Mouse (Mus musculus) cerebellum, adult (tissue): ENCODE data around the gene Agtrap.
"Not testable (repeated sequence)": the region's sequence is repeated elsewhere in the genome, so short reads cannot be mapped to it uniquely, and the experiment has no call there.

ENCODE experiments used
- ATAC-seq: cut with Nextera tagmentation; 2 replicates; pipeline ENCODE4 v1.9.2; 2017; ENCODE audit warnings: mild to moderate bottlenecking, moderate library complexity, mixed read lengths; ENCODE audit not compliant: insufficient number of reproducible peaks, low FRiP score, low TSS enrichment

Gene Agtrap

GRCm38 (mm10) chr4:148087907-148088527, at the start of gene Agtrap:
Gene Agtrap (minus strand): TSS chr4:148088031.
- ATAC-seq = peak; percentile 81

- ATAC-seq = no peak
These were observed 49.7 kb upstream of the Agtrap start for GRCm38 (mm10) chr4:148137503-148137902.

GRCm38 (mm10) chr4:148134988-148135387, 47.2 kb upstream of the Agtrap start:
- ATAC-seq = no peak

GRCm38 (mm10) chr4:148131497-148132081, 43.8 kb upstream of the Agtrap start:
- no peak for ATAC-seq

DNA sequence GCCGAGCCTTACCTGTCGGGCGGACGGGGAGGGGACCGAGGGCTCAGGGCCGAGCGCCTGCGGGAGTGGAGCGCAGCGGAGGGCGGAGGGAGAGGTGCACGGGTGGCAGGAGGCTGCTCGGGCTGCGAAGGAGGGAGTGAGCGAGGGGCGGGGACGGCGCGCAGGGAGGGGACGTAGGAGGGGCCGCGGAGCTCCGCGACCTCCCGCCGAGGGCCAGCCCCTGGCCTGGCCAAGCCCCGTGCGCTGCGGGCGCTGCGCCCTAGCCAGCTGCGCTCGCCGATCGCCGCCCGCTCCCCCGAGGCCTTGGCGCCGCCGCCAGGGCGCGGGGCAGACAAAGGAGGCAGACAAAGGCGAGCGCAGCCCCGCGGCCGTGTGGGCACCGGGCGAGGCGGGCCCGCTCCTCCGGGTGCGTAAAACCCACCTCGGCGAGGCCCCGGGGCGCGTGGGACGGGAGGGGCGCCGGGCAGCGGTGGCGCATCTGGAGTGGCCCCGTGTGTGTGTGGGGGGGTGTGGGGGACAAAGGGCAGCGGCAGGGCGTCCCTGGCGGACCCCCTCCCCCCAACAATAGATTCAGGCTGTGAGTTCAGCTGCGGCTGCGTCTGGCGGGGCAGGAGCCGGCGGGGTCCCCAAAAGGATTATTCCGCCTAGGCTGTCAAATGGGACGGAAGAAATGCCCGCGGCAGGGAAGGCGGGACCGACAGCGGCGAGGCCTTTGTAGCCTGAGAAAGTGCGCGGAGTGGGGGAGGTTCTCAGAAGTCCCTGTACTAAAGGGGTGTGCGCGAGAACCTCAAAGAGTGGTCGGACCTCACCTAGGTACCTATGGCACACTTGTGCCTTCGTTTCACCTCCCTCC, 43.0 kb upstream of the Agtrap start, which contains the start of gene Draxin:
Gene Draxin, minus strand, starts transcription at position 138 of the 853 bp plus-strand sequence.
- ATAC-seq = no peak

DNA sequence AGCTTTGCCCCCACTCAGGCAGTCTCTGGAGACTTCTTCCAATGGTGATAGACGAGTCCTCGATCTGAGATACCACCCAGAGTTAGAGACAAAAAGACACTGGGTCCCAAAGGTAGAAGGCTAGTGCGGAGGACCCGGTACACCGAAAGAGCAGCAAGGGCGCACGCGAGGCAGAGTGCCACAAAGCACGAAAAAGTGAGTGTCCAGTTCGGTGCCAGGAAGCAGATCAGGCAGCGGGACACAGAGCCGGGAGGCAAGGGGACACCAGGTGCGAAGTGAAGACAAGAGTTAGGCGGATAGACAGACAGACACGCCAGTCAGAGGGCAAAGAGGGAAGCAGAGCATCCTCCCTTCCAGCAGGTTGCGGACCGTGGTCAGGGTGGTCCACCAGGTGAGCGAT, 42.3 kb upstream of the Agtrap start, which contains the start of gene Mad2l2:
Gene Mad2l2, plus strand, starts transcription at position 252 of the 400 bp plus-strand sequence.
- ATAC-seq = no peak

GRCm38 (mm10) chr4:148128672-148129071, 40.8 kb upstream of the Agtrap start:
- ATAC-seq = no peak

DNA sequence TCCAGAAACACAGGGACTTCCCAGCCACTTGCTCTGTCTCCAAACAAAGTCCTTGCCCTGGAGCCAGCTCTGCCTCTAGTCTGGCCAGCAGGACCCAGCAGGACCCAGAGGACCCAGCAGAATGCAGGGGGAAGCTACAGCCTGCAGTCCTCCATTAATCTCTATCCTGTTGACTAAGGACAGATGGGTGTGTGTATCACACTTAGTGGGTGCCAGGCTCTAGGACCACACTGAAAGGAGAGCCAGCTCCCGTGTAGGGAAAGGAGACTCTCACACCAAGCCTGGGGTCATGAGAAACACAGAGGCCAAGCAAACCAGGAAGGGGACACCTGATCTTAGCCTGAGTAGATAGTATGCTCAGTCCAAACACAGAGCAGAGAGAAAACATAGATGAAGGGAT, 40.4 kb upstream of the Agtrap start:
- no peak for ATAC-seq

DNA sequence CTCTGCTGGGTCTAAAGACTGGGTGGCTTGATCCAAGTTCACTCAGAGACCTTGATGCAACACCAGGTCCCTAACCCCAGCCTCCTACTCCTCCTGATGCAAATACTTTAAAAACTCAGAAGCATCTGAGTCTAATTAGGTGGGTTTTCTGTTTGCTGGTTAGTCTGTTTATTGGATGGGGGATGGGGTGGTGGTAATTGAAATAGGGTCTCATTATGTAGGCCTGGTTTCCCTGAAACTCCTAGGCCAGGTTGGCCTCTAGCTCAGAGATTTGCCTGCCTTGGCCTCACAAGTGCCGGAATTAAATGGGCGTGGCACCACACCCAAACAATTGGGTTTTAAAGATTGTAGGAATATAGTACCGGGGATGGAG, 34.8 kb upstream of the Agtrap start:
- ATAC-seq = no peak

- ATAC-seq = no peak
These were observed 34.3 kb upstream of the Agtrap start for GRCm38 (mm10) chr4:148121982-148122693.

GRCm38 (mm10) chr4:148121362-148121761, 33.5 kb upstream of the Agtrap start:
- no peak for ATAC-seq

DNA sequence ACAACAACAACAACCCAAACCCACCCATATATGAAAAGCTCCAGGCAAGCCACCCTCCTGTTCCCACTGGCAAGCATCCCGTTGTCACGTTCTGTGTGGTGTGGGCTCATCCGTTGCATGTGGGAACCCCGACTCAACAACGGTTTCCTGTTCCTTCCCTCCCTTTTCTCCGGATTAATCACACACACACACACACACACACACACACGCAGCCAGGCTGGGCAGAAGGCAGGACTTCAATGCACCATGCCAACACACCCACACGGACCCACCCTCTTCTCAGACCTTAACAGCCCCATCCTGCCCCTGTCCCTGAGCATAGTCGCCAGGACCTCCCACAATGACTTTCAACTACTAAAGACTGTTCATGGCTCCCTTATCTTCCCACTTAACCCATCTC, 32.7 kb upstream of the Agtrap start:
- ATAC-seq = no peak

- ATAC-seq = not testable (repeated sequence)
These were observed 31.7 kb upstream of the Agtrap start for GRCm38 (mm10) chr4:148119578-148119977.

DNA sequence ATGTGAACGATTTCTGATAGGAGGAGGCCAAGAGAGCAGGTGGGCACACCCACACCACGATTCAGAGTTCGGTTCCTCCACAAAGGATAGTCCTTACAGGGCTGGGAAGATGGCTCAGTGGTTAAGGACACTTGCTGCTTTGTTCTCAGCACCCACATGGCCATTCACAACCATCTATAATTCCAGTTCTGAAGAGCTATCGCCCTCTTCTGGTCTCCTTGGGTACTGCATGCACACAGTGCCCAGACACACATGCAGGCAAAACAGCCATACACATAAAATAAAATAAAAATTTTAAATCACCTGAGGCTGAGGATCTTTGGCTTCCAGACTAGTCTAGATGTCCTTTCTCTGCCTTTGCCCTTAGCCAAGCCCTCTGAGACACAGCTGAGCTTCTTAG, 29.6 kb upstream of the Agtrap start:
- ATAC-seq = no peak

- ATAC-seq = no peak
These were observed 28.8 kb upstream of the Agtrap start for GRCm38 (mm10) chr4:148116657-148117056.

DNA sequence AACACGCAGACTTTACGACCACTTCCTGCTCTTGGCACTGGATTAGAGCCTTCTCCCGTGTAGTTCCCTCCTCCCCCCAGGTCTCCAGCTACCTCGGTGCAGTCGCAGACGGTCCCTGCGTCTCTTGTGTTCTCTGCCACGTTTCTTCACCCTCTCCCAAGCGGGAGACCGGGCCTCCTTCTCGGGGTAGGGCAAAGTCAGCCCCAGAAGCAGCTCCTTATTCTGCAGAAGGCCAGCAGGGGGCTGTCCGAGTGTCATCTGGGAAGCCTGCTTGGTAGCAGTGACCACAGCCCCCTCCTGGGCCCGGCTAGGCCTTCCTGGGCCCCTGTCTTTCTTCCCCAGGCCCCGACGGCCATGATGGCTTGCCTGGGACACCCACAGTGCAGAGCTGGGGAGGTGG, 27.6 kb upstream of the Agtrap start:
- ATAC-seq = no peak

DNA sequence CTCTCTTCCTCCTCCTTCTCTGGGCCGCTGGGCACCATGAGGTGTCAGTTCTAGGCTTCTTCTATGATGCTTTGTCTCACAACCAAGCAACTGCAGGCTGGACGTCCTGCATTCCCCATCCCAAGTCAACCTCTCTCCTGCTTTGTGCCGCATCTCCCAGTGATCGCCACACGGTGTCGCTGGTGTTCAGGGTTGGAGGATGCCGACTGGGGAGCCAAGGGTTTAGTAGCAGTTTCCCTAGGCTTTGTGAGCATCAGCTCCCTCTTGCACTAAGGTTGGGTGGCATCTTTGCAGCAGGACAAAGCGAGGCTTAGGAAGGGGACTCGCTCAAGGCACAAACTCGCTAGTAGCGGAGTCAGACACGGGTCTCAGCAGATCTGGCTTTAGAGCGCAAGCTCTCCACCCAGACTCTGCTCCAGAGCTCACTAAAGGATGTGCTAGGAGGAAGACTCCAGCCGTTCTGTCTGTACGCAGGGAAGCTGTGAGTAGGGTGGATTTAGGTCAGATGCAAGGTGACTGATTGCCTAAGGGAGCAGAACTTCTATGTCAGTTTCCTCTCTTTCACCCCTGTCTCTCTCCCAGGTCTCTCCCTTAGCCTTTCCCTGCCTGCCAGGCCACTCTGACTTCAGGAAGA, 27.0 kb upstream of the Agtrap start:
- ATAC-seq = peak; percentile 74; the same call in 1 of the 2 replicates

DNA sequence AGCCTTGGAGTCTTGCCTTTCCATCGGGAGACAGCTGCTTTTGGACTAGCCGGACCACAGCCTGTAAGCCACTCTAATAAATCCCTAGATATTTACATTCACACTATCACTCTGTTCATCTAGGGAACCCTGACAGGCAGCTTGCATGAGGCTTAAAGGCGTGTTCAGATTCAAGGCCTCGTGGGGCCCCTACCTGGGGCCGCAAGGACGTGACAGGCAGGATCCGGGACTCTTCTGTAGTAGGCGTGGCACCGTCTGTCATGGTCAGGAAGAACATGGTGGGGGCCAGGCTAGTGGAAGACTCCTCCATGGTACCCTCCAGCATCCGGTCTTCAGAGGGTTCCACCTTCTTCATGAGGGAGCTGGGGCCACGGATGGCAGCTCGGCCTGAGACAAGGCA, 24.7 kb upstream of the Agtrap start:
- ATAC-seq = no peak

GRCm38 (mm10) chr4:148109215-148109614, 21.4 kb upstream of the Agtrap start:
- no peak for ATAC-seq

DNA sequence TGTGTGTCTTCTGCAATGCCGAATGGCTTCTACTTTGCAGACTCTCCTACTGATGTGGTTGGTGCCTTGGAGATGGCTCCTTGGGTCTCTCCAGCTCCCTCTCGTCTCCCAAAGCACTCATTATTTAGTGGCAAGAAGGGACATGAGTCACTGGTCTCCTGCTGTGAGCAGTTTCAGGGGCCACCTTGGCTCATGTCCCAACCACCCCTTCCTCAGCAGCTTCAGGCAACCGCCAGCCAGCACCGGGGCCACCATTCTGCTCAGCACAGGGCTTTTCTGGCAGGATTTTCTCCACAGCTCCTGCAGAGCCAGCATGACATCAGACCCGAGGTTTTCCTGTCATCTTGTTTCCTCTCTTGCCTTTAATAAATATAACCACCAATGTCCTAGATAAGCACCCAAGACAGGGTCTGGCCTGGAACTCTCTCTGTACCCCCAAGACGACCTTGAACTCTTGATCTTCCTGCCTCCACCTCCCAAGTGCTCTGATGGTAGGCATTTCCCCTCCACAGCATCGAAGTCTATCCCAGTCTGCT, 20.8 kb upstream of the Agtrap start:
- no peak for ATAC-seq
